Mouse (Mus musculus) cerebellum, adult 11-12 months (tissue): Measurements from ENCODE around the gene Pcsk6.
A peak's percentile ranks its signal among the peaks of the same experiment; 100 is the strongest.

Experiments used
- DNase-seq: peaks from one replicate; pipeline ENCODE4 v3.0.0; 2022

Gene Pcsk6

GRCm38 (mm10) chr7:66060066-66060956 is 198.8 kb downstream of the Pcsk6 start:
- DNase-seq: peak; percentile 79

GRCm38 (mm10) chr7:66061057-66061456 is 199.5 kb downstream of the Pcsk6 start:
- DNase-seq: no peak

- DNase-seq: no peak
Observed at GRCm38 (mm10) chr7:66076411-66076810, 214.9 kb downstream of the Pcsk6 start.

GRCm38 (mm10) chr7:66079364-66080230 is 218.1 kb downstream of the Pcsk6 start, which contains the start of gene Selenos:
Selenos (plus strand) TSS chr7:66079649.
- peak; percentile 94 for DNase-seq

GRCm38 (mm10) chr7:66080231-66080613 is 218.7 kb downstream of the Pcsk6 start:
- DNase-seq: peak; percentile 35

- DNase-seq: no peak
Observed at GRCm38 (mm10) chr7:66083757-66084156, 222.2 kb downstream of the Pcsk6 start.

GRCm38 (mm10) chr7:66084546-66084945 is 223.0 kb downstream of the Pcsk6 start:
- DNase-seq: no peak

GRCm38 (mm10) chr7:66087652-66088051 is 226.1 kb downstream of the Pcsk6 start:
- DNase-seq: no peak

- DNase-seq: no peak
Observed at GRCm38 (mm10) chr7:66088077-66088476, 226.5 kb downstream of the Pcsk6 start.

GRCm38 (mm10) chr7:66090676-66091190 is 229.2 kb downstream of the Pcsk6 start:
- no peak for DNase-seq

- no peak for DNase-seq
Observed at GRCm38 (mm10) chr7:66091553-66091952, 230.0 kb downstream of the Pcsk6 start.

GRCm38 (mm10) chr7:66092656-66093055 is 231.1 kb downstream of the Pcsk6 start:
- DNase-seq: no peak

GRCm38 (mm10) chr7:66094141-66094540 is 232.6 kb downstream of the Pcsk6 start:
- peak; percentile 65 for DNase-seq

- no peak for DNase-seq
Observed at GRCm38 (mm10) chr7:66098803-66099202, 237.3 kb downstream of the Pcsk6 start.
